16 mouse cellular contexts compared by ENCODE assay signal in genomic region chr19:55213617-55214340, GRCm38 (mm10). TPM values are rescaled to one million over a fixed set of nuclear protein-coding genes. Genes with fewer than 3 reads are reported as not detected.
DNase-seq lines count a peak whose midpoint lies in the region; ATAC-seq and TF ChIP-seq lines count a peak whose summit lies in the region.
"Had no signal": no experiment of that assay in that cellular context is flagged by ENCODE, and none has a peak within 500 bp of the region (broad histone marks: within the 10 kb centered on the region; RNA-seq: fewer than 3 reads in every experiment).

No protein-coding gene starts in this region.

- peak; percentile 25 for DNase-seq in right cerebral cortex, adult 18-20 months
- DNase-seq in right cerebral cortex, postnatal 4 days, result no peak
- DNase-seq in fat pad, adult 2 months (ENCODE audit: extremely low read depth, low read depth, low spot score), result peak; percentile 69
- DNase-seq in lung, postnatal 0 days (ENCODE audit: low spot score), result peak; percentile 90
- DNase-seq in cerebellum, adult 2 months, result no peak
- DNase-seq in layer of hippocampus, adult 9-11 months, result no peak
- DNase-seq: adrenal gland, postnatal 14 days; cerebellum, postnatal 10 days; embryo, embryonic 11 days had no signal

- no peaks in the 10 kb centered on the region; the same call in 1 of the 2 replicates for H3K4me1 ChIP-seq in lung, postnatal 0 days (ENCODE audit: insufficient read depth, low read depth, low read length)
- H3K4me1 ChIP-seq in stomach, embryonic 16.5 days (ENCODE audit: control insufficient read depth, insufficient read depth, low read length), result peaks cover 2% of the 10 kb centered on the region
- H3K4me1 ChIP-seq in cerebellum, adult 2 months (ENCODE audit: control insufficient read depth, insufficient read depth, low read length), result no peaks in the 10 kb centered on the region

- no peak for TF ChIP-seq POLR2A in cerebellum, adult 2 months (IDR thresholded peaks at IDR 0.05; ENCODE audit: borderline replicate concordance, insufficient read depth, low read length)

- no peaks in the 10 kb centered on the region for H3K9me3 ChIP-seq in lung, postnatal 0 days (ENCODE audit: low read length)
- H3K9me3 ChIP-seq in stomach, embryonic 16.5 days (replicated peaks; ENCODE audit: control insufficient read depth, low read length), result no peaks in the 10 kb centered on the region
- H3K9me3 ChIP-seq: heart, embryonic 12.5 days; liver, embryonic 12.5 days; midbrain, embryonic 15.5 days had no signal

- no peaks in the 10 kb centered on the region for H3K27me3 ChIP-seq in lung, postnatal 0 days (replicated peaks; ENCODE audit: insufficient read depth, low read length)
- H3K27me3 ChIP-seq in stomach, embryonic 16.5 days (ENCODE audit: control insufficient read depth, insufficient read depth, low read length), result no peaks in the 10 kb centered on the region
- H3K27me3 ChIP-seq in cerebellum, adult 2 months (ENCODE audit: control insufficient read depth, insufficient read depth, low read length), result no peaks in the 10 kb centered on the region
- H3K27me3 ChIP-seq: midbrain, embryonic 15.5 days had no signal

- H3K4me2 ChIP-seq in lung, postnatal 0 days (replicated peaks; ENCODE audit: low read depth, low read length), result no peak overlapping the region
- peak overlapping the region; percentile 3; the same call in 1 of the 2 replicates for H3K4me2 ChIP-seq in stomach, embryonic 16.5 days (ENCODE audit: low read depth, low read length)
- H3K4me2 ChIP-seq: heart, embryonic 12.5 days; liver, embryonic 12.5 days; midbrain, embryonic 15.5 days had no signal

- no peak for TF ChIP-seq CTCF in lung, postnatal 0 days (IDR thresholded peaks at IDR 0.05)
- TF ChIP-seq CTCF in cerebellum, adult 2 months (IDR thresholded peaks at IDR 0.05; ENCODE audit: borderline replicate concordance, insufficient read depth, low read depth, low read length), result no peak

- no peaks in the 10 kb centered on the region for H3K36me3 ChIP-seq in lung, postnatal 0 days (ENCODE audit: insufficient read depth, low read length)
- H3K36me3 ChIP-seq in stomach, embryonic 16.5 days (ENCODE audit: control insufficient read depth, insufficient read depth, low read length), result no peaks in the 10 kb centered on the region
- H3K36me3 ChIP-seq: heart, embryonic 12.5 days; liver, embryonic 12.5 days; midbrain, embryonic 15.5 days had no signal

- H3K4me3 ChIP-seq in lung, postnatal 0 days (ENCODE audit: low read depth, low read length), result no peak overlapping the region
- H3K4me3 ChIP-seq in stomach, embryonic 16.5 days (replicated peaks; ENCODE audit: low read length), result no peak overlapping the region
- H3K4me3 ChIP-seq in cerebellum, adult 2 months (replicated peaks; ENCODE audit: insufficient read depth, low read depth, low read length), result no peak overlapping the region
- H3K4me3 ChIP-seq: heart, embryonic 12.5 days; liver, embryonic 12.5 days; midbrain, embryonic 15.5 days had no signal

- 42% methylated on average over 12 of the region's 12 CpGs for WGBS in lung, postnatal 0 days
- 51% methylated on average over 12 of the region's 12 CpGs for WGBS in stomach, embryonic 16.5 days
- 81% methylated on average over 12 of the region's 12 CpGs for WGBS in cerebellum, adult 2 months

- H3K27ac ChIP-seq in lung, postnatal 0 days (ENCODE audit: low read length), result peak overlapping the region; percentile 85
- peak overlapping the region; percentile 78 for H3K27ac ChIP-seq in stomach, embryonic 16.5 days (ENCODE audit: low read length)
- H3K27ac ChIP-seq in cerebellum, adult 2 months (ENCODE audit: insufficient read depth, low read length), result no peak overlapping the region
- H3K27ac ChIP-seq: liver, embryonic 12.5 days; midbrain, embryonic 15.5 days had no signal

- H3K9ac ChIP-seq in lung, postnatal 0 days (replicated peaks; ENCODE audit: low read depth), result no peak overlapping the region
- H3K9ac ChIP-seq in stomach, embryonic 16.5 days (ENCODE audit: low read length), result peak overlapping the region; percentile 14; the same call in 1 of the 2 replicates
- H3K9ac ChIP-seq: heart, embryonic 12.5 days; liver, embryonic 12.5 days; midbrain, embryonic 15.5 days had no signal

- ATAC-seq in lung, postnatal 0 days, result peak; percentile 86
- peak; percentile 51 for ATAC-seq in stomach, embryonic 16.5 days (ENCODE audit: insufficient read depth, low FRiP score)
- ATAC-seq: CD4-positive, CD25-positive, alpha-beta regulatory T cell, adult 4 months; liver, embryonic 12.5 days; midbrain, embryonic 15.5 days had no signal

- peak; percentile 93 for TF ChIP-seq EP300 in lung, postnatal 0 days (IDR thresholded peaks at IDR 0.05)

RNA-seq across cellular contexts. Expression of gene Gucy2g, which starts 27.3 kb away (rescaled TPM):
- 0.05 and 0.18 TPM in 2 replicates for polyA plus RNA-seq in lung, postnatal 0 days (2015; fragmentation: Nextera tagmentation; extraction: Ambion mirVana)
- polyA plus RNA-seq in stomach, embryonic 16.5 days (2015; fragmentation: Nextera tagmentation; extraction: Ambion mirVana), result 0.05 and 0.11 TPM in 2 replicates
- polyA plus RNA-seq in cerebellum, adult 2 months (2012; rRNA removed), result 0.05 and 0.10 TPM in 2 replicates
- polyA plus RNA-seq: midbrain, embryonic 15.5 days; neural tube, embryonic 11.5 days had no signal

RNA-seq across cellular contexts. Expression of gene Tectb, which starts 33.2 kb away (rescaled TPM):
- 0.21 and 0.27 TPM in 2 replicates for polyA plus RNA-seq in lung, postnatal 0 days (2015; fragmentation: Nextera tagmentation; extraction: Ambion mirVana)
- polyA plus RNA-seq in stomach, embryonic 16.5 days (2015; fragmentation: Nextera tagmentation; extraction: Ambion mirVana), result 0.13 and 0.14 TPM in 2 replicates
- polyA plus RNA-seq in cerebellum, adult 2 months (2012; rRNA removed), result 0.03 TPM in 1 of 2 replicates, not detected in the other
- polyA plus RNA-seq: CD4-positive, CD25-positive, alpha-beta regulatory T cell, adult 4 months; heart, embryonic 12.5 days; kidney, embryonic 16.5 days; neural tube, embryonic 11.5 days had no signal

RNA-seq across cellular contexts. Expression of gene Acsl5, which starts 38.0 kb away (rescaled TPM):
- polyA plus RNA-seq in lung, postnatal 0 days (2015; fragmentation: Nextera tagmentation; extraction: Ambion mirVana), result 110 and 130 TPM in 2 replicates
- 145 and 151 TPM in 2 replicates for polyA plus RNA-seq in stomach, embryonic 16.5 days (2015; fragmentation: Nextera tagmentation; extraction: Ambion mirVana)
- polyA plus RNA-seq in cerebellum, adult 2 months (2012; rRNA removed), result 12.6 and 14.6 TPM in 2 replicates

Comparison
In these comparisons a context has a peak if more than half of its experiments do, and no peak if none do; other contexts are left out.
1. DNase-seq: peak in right cerebral cortex, adult 18-20 months (single experiment), fat pad, adult 2 months (single experiment) and lung, postnatal 0 days (single experiment); none in right cerebral cortex, postnatal 4 days (single experiment), cerebellum, adult 2 months (0 of 2) and layer of hippocampus, adult 9-11 months (single experiment).